Mouse (Mus musculus) lung, embryonic 14.5 days (tissue): ENCODE results near the gene Chrne. TPM values are rescaled to one million over a fixed set of nuclear protein-coding genes. Genes with fewer than 3 reads are reported as not detected.

Source experiments
- ATAC-seq: fragments of 200-750 bp; cut with Nextera tagmentation; 2 replicates; pipeline ENCODE4 v1.8.0; 2017; ENCODE audit warnings: mild to moderate bottlenecking, moderate TSS enrichment, moderate library complexity; ENCODE audit not compliant: insufficient read depth
- DNase-seq: peaks from one replicate; pipeline ENCODE4 v3.0.0-alpha.2; 2015
- H3K27ac ChIP-seq: fragments of 300-500 bp; sonication (generic); 2 replicates; pipeline ENCODE4 v1.5.1; 2014; ENCODE audit warnings: low read depth, mild to moderate bottlenecking, moderate library complexity
- H3K27me3 ChIP-seq: fragments of 300-500 bp; sonication (generic); 2 replicates; pipeline ENCODE4 v1.6.1; 2014; ENCODE audit warnings: low read length, control low read depth; ENCODE audit not compliant: insufficient read depth
- H3K36me3 ChIP-seq: fragments of 300-500 bp; sonication (generic); 2 replicates; pipeline ENCODE4 v1.6.1; 2014; ENCODE audit warnings: control low read depth; ENCODE audit not compliant: insufficient read depth
- H3K4me1 ChIP-seq: fragments of 300-500 bp; sonication (generic); 2 replicates; pipeline ENCODE4 v1.6.1; 2014; ENCODE audit warnings: antibody characterized with exemption, control low read depth; ENCODE audit not compliant: insufficient read depth
- H3K4me2 ChIP-seq: fragments of 300-500 bp; sonication (generic); 2 replicates; pipeline ENCODE4 v1.6.1; 2014; ENCODE audit warnings: mild to moderate bottlenecking
- H3K4me3 ChIP-seq: fragments of 300-500 bp; sonication (generic); 2 replicates; pipeline ENCODE4 v1.5.1; 2014; ENCODE audit warnings: low read depth, low read length
- H3K9ac ChIP-seq: fragments of 300-500 bp; sonication (generic); 2 replicates; pipeline ENCODE4 v1.6.1; 2014
- H3K9me3 ChIP-seq: fragments of 300-500 bp; sonication (generic); 2 replicates; pipeline ENCODE4 v1.6.1; 2016; ENCODE audit warnings: low read depth, low read length, control low read depth
- CTCF ChIP-seq: IDR thresholded peaks from 2 replicates; pipeline ENCODE4 v1.5.1; 2016; ENCODE audit warnings: antibody characterized with exemption, low read depth
- WGBS: fragments of 180-500 bp; shearing (Covaris S2); extraction: QIAGEN DNeasy Blood & Tissue Kit; methylation state at CpG from one replicate; pipeline ENCODE4 v1.1.7; 2014; 5-methylcytosine and 5-hydroxymethylcytosine counted together
- polyA plus RNA-seq: library from polyadenylated mRNA; unstranded; fragments of >200 nt; fragmentation: Nextera tagmentation; extraction: Ambion mirVana; gene quantifications from 2 replicates; pipeline ENCODE4 v1.2.1, GENCODE M21; 2014

The Chrne gene
- polyA plus RNA-seq, 1 experiment from 2014 or later = not detected

DNA sequence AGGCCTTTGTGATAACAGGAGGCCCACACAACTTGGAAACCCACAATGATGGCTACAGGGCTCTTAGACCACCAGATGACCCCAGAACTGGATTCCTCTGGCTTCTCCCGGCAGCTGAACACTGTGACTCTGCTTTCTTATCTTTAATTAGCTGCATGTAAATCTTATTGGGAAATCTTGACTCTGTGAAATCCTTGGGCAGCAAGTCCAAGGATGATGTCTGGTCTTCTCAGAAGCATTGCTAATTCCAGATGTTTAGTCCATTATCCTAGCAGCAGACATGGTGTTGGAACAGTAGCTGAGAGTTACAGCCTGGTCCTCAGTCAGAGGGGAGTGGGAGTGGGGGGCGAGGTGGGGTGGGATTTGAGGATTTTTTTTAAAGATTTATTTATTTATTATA is 9.4 kb upstream of the Chrne start:
- peak; percentile 34 for DNase-seq
- WGBS = 57% methylated on average over 2 of the region's 2 CpGs
- H3K9me3 ChIP-seq = no peaks in the 10 kb centered on the region
- no peaks in the 10 kb centered on the region for H3K27me3 ChIP-seq
- no peak overlapping the region for H3K4me2 ChIP-seq
- no peak overlapping the region for H3K27ac ChIP-seq
- H3K36me3 ChIP-seq = no peaks in the 10 kb centered on the region
- TF ChIP-seq CTCF = no peak
- no peak overlapping the region for H3K9ac ChIP-seq
- no peak overlapping the region for H3K4me3 ChIP-seq
- no peaks in the 10 kb centered on the region for H3K4me1 ChIP-seq
- no peak for ATAC-seq

DNA sequence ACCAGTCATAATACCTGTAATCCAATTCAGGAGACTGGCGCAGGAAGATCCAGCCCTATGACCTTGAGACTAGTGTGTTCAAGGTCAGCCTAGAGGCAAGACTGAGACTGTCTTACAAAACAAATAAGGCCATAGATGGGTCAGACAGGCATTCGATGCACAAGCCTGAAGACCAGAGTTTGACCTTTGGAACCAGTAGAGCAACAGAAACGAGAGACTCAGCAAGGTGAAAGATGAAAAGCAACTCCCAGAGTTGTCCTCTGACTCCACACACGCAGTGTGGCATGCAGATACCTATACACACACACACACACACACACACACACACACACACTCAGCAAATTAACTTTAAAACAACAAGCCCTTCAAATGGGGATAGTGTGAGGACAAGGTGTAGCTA is 7.9 kb upstream of the Chrne start:
- DNase-seq = no peak
- Histone ChIP-seq H3K27me3 (no peaks in the 10 kb centered on the region), H3K4me1 (no peaks in the 10 kb centered on the region), H3K4me2 (no peak overlapping the region), H3K36me3 (no peaks in the 10 kb centered on the region), H3K9me3 (no peaks in the 10 kb centered on the region), H3K9ac (no peak overlapping the region), H3K27ac (no peak overlapping the region), H3K4me3 (no peak overlapping the region)
- no peak for ATAC-seq
- 60% methylated on average over 4 of the region's 4 CpGs for WGBS
- TF ChIP-seq CTCF = no peak

DNA sequence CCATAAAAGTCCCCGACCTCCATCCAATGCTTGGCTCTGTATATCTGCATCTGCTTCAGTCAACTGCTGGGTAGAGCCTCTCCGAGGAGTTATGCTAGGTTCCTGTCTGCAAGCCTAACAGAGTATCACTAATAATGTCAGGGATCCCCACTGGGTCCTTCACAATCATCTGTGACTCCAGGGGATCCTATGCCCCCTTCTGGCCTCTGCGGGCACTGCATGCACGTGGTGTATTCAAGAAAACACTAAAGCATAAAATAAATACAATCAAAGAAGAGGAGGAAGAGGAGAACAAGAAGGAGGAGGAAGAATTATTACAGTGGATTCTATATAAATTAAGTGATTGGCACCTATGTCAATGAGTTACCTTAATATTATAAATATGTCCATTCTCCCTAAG is 6.5 kb upstream of the Chrne start:
- no peaks in the 10 kb centered on the region for H3K36me3 ChIP-seq
- TF ChIP-seq CTCF = peak; percentile 70
- no peak overlapping the region for H3K27ac ChIP-seq
- DNase-seq (peak; percentile 77), ATAC-seq (no peak)
- no peaks in the 10 kb centered on the region for H3K4me1 ChIP-seq
- H3K4me2 ChIP-seq = no peak overlapping the region
- no peaks in the 10 kb centered on the region for H3K27me3 ChIP-seq
- no peaks in the 10 kb centered on the region for H3K9me3 ChIP-seq
- no peak overlapping the region for H3K9ac ChIP-seq
- H3K4me3 ChIP-seq = no peak overlapping the region
- WGBS = 39% methylated on average over 4 of the region's 4 CpGs

DNA sequence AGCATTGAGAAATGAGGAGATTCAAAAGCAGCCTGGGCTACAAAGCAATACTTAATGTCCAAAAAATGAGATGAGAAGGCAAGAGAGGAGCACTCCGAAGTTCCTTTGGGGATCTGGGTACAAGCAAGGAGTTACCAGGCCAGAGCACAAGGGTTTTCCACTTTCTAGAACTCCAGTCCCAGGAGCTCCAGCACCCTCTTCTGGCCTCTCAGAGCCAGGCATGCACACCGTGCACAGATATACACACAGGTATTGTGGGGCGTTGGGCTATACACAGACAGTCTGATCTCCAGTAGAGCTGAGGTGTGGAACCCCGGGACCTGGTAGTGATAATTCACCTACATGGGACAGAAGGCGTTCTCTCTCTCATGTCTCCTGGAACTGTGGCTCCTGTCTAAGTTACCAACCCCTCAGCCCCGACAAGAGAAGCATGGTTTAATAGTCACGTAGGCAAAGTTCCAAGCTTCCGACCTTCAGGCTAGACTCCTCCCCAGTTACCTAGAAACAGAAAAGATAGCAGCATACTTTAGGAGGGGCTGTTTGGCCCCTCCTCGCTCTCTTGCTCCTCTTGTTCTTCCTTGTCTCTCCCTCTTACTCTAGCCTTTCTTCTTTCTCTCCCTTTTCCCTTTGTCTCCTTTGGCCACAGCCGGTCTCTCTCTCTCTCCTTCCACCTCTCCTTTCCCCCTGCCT is 4.2 kb upstream of the Chrne start:
- Histone ChIP-seq H3K4me3 (no peak overlapping the region), H3K36me3 (no peaks in the 10 kb centered on the region), H3K27me3 (no peaks in the 10 kb centered on the region), H3K9ac (no peak overlapping the region), H3K9me3 (no peaks in the 10 kb centered on the region), H3K27ac (no peak overlapping the region), H3K4me1 (no peaks in the 10 kb centered on the region), H3K4me2 (no peak overlapping the region)
- no peak for ATAC-seq
- 70% methylated on average over 10 of the region's 10 CpGs for WGBS
- DNase-seq = peak; percentile 34
- peak; percentile 45 for TF ChIP-seq CTCF

DNA sequence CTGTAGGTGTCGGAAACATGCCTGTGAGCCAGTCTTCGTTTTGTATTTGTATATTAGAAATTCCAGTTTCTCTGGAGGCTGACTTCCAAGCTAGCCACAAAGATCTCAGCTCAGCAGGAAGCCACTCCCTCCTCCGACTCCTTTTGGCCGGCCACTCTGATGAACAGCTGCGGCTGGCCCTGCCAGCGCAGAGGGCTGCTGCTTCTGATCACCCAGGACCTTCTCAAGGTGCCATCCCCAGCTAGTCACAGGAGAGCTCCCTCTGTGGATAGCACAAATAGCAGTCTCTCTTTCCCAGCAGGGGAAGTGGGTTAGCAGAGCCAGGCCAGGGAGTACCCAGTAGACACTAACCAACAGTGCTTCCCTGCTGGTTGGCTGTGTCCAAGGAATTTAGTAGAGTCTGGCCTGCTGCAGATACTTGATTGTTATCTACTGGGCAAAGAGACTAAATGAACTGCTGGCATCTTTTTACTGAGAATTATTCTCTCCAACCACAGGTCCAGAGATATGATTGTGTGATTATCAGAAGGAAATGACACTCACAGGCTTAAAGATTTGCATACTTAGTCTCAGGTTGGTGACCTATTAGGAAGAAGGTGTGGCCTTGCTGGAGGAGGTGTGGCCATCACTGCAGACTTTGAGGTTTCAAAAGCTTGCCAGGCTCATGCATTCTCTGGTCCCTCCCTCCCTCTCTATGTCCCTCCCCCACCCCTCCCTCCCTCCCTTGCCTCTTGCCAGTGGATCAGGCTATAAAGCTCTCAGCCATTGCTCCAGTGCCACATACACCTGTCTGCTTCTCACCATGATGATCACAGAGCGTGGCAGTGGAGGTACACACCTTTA is 3.2 kb upstream of the Chrne start:
- Histone ChIP-seq H3K27me3 (no peaks in the 10 kb centered on the region), H3K9me3 (no peaks in the 10 kb centered on the region), H3K36me3 (no peaks in the 10 kb centered on the region), H3K27ac (0 out of 2 replicates have a peak overlapping the region, but pooled peaks have one; percentile 24), H3K4me2 (no peak overlapping the region), H3K4me3 (no peak overlapping the region), H3K4me1 (no peaks in the 10 kb centered on the region), H3K9ac (no peak overlapping the region)
- WGBS = 28% methylated on average over 7 of the region's 7 CpGs
- ATAC-seq = no peak
- DNase-seq = peak; percentile 46
- TF ChIP-seq CTCF = no peak

DNA sequence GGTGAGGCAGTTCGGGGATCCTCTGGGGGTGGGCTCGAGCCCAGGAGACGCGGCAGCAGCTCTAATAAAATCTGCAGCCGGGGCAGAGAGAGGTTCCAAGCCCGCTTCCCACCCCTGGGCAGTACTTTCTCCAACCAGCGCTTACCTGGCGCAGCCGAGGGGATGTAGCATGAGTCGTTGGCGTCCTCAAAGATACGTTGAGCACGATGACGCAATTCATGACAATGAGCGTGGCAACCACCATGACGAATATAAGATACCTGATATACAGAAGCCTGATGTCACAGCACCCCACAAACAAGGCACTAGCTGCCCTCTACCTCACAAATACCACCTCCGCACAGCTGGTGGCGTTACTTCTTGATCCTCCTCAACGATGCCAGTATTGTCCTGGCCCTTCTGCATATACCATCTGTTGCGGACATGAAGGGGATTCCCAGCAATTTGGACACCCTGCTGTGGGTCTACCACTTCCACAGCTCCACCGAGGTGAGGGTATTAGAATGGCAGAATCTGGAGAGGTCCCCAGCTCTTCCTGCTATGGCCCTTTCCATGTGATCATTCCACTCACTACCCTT is 3.4 kb downstream of the Chrne start, which contains the start of gene 4930544D05Rik:
TSS of gene 4930544D05Rik (plus strand) at position 333 of the 578 bp plus-strand sequence.
- peaks cover 10% of the 10 kb centered on the region; the same call in 1 of the 2 replicates for H3K4me1 ChIP-seq
- H3K27me3 ChIP-seq = no peaks in the 10 kb centered on the region
- ATAC-seq = no peak
- peak within 1 kb of the TSS; percentile 55 for H3K9ac ChIP-seq
- peak within 1 kb of the TSS; percentile 40 for H3K4me3 ChIP-seq
- H3K4me2 ChIP-seq = peak within 1 kb of the TSS; percentile 76
- no peak for TF ChIP-seq CTCF
- peak within 1 kb of the TSS; percentile 46; the same call in 1 of the 2 replicates for H3K27ac ChIP-seq
- peaks cover 29% of the 10 kb centered on the region; the same call in 1 of the 2 replicates for H3K36me3 ChIP-seq
- 14% methylated on average over 21 of the region's 21 CpGs for WGBS
- DNase-seq = no peak
- no peaks in the 10 kb centered on the region for H3K9me3 ChIP-seq

DNA sequence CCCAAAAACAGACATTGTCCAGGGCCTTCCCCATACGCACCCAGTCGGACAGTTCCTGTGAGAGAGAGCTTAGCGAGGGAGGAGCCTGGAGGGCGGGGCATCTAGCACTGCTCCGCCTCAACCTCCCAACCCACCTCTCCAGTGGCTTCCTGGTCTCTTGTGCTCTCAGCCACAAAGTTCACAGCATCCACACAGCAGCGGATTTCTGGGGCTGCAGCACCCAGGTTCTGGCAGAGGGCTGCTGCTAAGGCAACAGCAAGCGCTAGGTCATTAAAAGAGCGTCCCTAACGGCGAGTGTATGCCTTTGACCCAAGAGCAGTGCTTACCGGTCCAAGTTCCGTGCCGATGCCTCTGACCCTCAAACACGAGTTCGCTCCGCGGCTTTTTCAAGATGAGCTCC is 3.9 kb downstream of the Chrne start:
- Histone ChIP-seq H3K36me3 (peaks cover 33% of the 10 kb centered on the region), H3K9ac (peak overlapping the region; percentile 55), H3K9me3 (no peaks in the 10 kb centered on the region), H3K27ac (peak overlapping the region; percentile 46; the same call in 1 of the 2 replicates), H3K27me3 (no peaks in the 10 kb centered on the region), H3K4me3 (peak overlapping the region; percentile 40), H3K4me2 (peak overlapping the region; percentile 76), H3K4me1 (peaks cover 10% of the 10 kb centered on the region; the same call in 1 of the 2 replicates)
- TF ChIP-seq CTCF = peak; percentile 42
- DNase-seq (peak; percentile 82), ATAC-seq (peak; percentile 91)
- 3% methylated on average over 17 of the region's 17 CpGs for WGBS
